Mouse (Mus musculus) kidney, adult 2 months (tissue): ENCODE measurements around the gene Gba.
A peak's percentile ranks its signal among the peaks of the same experiment; 100 is the strongest.

Experiments
- CTCF ChIP-seq: fragments of 200-500 bp; conservative IDR thresholded peaks from 2 replicates; pipeline ENCODE4 v1.5.1; 2011; ENCODE audit warnings: low read depth, mild to moderate bottlenecking, control low read depth, low read length, moderate library complexity, mixed read lengths; ENCODE audit not compliant: insufficient read depth, insufficient read length
- POLR2A ChIP-seq: fragments of 200-500 bp; IDR thresholded peaks from one replicate; pipeline ENCODE4 v1.6.1; 2011; ENCODE audit warnings: low read depth, low read length, control low read depth

DNA sequence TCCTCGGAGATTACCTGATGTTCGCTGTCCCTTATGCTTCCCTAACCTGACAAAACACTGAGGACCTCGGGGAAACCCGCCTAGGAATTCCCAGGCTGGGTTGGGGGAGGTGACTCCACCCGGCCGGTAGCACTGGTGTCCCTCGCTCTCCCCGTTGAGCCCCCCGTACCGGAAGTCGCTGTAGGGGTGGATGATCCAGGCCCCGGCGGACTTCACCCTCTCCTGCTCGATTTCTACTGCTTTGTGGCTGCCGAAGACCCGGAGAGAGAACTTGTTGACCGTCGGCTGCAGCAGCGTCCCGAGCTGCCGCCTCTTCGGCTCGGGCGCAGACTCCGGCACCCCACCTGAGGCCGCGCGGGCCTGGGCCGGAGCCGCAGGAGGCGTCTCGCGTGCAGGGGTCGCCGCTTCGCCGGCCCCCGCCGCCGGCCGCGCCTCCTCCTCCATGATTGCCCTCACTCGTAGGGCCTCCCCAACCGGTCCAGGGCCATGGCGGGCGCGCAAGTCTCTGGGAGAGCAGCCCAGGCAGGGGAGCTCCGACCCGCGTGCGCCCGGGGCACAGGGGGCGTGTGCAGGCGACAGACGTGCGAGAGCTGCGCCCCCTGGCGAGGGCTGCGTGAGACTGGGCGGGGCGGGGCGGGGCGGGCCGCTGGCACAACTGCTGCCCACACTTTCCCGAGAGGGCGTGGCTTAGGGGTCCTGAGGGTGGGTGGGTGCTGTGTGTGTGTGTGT lies 42.9 kb upstream of the Gba start, which contains the start of gene Hcn3:
- TF ChIP-seq POLR2A, result no peak
- TF ChIP-seq CTCF, result peak; percentile 44
